Mouse (Mus musculus): ENCODE measurements at regions not wholly inside any gene's neighbourhood (a gene's known extent, or its start where the extent isn't known, plus 50 kb on each side); places are given as distances from the start of the nearest gene placed in this dataset.

- no peak for DNase-seq (ENCODE audit: low spot score in 2 of 2)
These were observed 94.4 kb upstream of the E2f7 start for GRCm38 (mm10) chr10:110650851-110651250.

- no peak for DNase-seq (ENCODE audit: low spot score in 2 of 2)
These were observed 91.2 kb upstream of the E2f7 start for GRCm38 (mm10) chr10:110654070-110654469.

GRCm38 (mm10) chr10:110658153-110658695, 87.0 kb upstream of the E2f7 start:
- DNase-seq (ENCODE audit: low spot score in 2 of 2) = no peak

GRCm38 (mm10) chr10:110676503-110676902, 68.7 kb upstream of the E2f7 start:
- DNase-seq (ENCODE audit: low spot score in 2 of 2) = no peak

Data from frontal cortex, postnatal 36 days (tissue).